Mouse (Mus musculus) CH12.LX (cell line): ENCODE measurements around the gene Mtx3. TPM values are rescaled to one million over a fixed set of nuclear protein-coding genes. Genes with fewer than 3 reads are reported as not detected.

Experiments
- DNase-seq: peaks from one replicate; pipeline ENCODE4 v3.0.0-alpha.2; 2013; ENCODE audit errors: extremely low read depth
- H3K27ac ChIP-seq: 2 replicates; pipeline ENCODE4 v1.5.1; 2012; ENCODE audit warnings: low read depth, mild to moderate bottlenecking, control low read depth, moderate library complexity; ENCODE audit not compliant: insufficient read depth
- H3K27me3 ChIP-seq: replicated peaks from 2 replicates; pipeline ENCODE3; 2012; ENCODE audit warnings: inconsistent platforms
- H3K36me3 ChIP-seq, 2 experiments: replicated peaks in 1 of 2; 2 replicates each; pipeline versions ENCODE3 to v1.6.1; 2012; ENCODE audit warnings: inconsistent platforms in 1 of 2, low read length in 1 of 2, mild to moderate bottlenecking in 1 of 2, mixed read lengths in 1 of 2, moderate library complexity in 1 of 2; ENCODE audit not compliant: control insufficient read depth in 1 of 2, insufficient read depth in 1 of 2
- H3K4me1 ChIP-seq, 2 experiments: 2 replicates each; pipeline ENCODE4 v1.6.1; 2012; ENCODE audit warnings: inconsistent platforms in 1 of 2, moderate library complexity in 1 of 2; ENCODE audit not compliant: insufficient read depth in 2 of 2, control insufficient read depth in 1 of 2
- H3K4me2 ChIP-seq: 2 replicates; pipeline ENCODE4 v1.6.1; 2012; ENCODE audit warnings: low read depth, mild to moderate bottlenecking, control low read depth; ENCODE audit not compliant: poor library complexity, insufficient read depth, severe bottlenecking
- H3K4me3 ChIP-seq, 3 experiments: fragments of 150-350 bp in 1 of 3; sonication (generic) in 1 of 3; replicated peaks in 1 of 3; 2 replicates each; pipeline versions ENCODE3 to v1.5.1; 2011 to 2012; ENCODE audit warnings: low read depth in 2 of 3, low read length in 2 of 3, mild to moderate bottlenecking in 2 of 3, moderate library complexity in 2 of 3, control low read depth in 1 of 3, improper control_type of control experiment in 1 of 3, inconsistent platforms in 1 of 3, mixed read lengths in 1 of 3; ENCODE audit not compliant: poor library complexity in 1 of 3
- H3K79me2 ChIP-seq: replicated peaks from 2 replicates; pipeline ENCODE4 v1.6.1; 2012; ENCODE audit warnings: mild to moderate bottlenecking, moderate library complexity; ENCODE audit not compliant: control insufficient read depth, poor library complexity, insufficient read depth, severe bottlenecking; ENCODE audit errors: extremely low read depth
- H3K9ac ChIP-seq: 2 replicates; pipeline ENCODE4 v1.6.1; 2012; ENCODE audit warnings: low read depth, mild to moderate bottlenecking, control low read depth, moderate library complexity; ENCODE audit not compliant: insufficient read depth
- H3K9me3 ChIP-seq: replicated peaks from 2 replicates; pipeline ENCODE3; 2012; ENCODE audit warnings: low read length, inconsistent platforms, mixed read lengths
- CHD1 ChIP-seq: IDR thresholded peaks from 2 replicates; pipeline ENCODE4 v1.6.1; 2012; ENCODE audit warnings: low read depth, low read length, improper control_type of control experiment, inconsistent platforms
- CTCF ChIP-seq, 2 experiments: IDR thresholded peaks in 1 of 2; conservative IDR thresholded peaks in 1 of 2; 2 replicates each; pipeline ENCODE4 v1.5.1; 2011 to 2012; ENCODE audit warnings: low read depth in 2 of 2, low read length in 2 of 2, improper control_type of control experiment in 1 of 2, inconsistent platforms in 1 of 2, mild to moderate bottlenecking in 1 of 2, moderate library complexity in 1 of 2
- E2F4 ChIP-seq: IDR thresholded peaks from 2 replicates; pipeline ENCODE4 v1.6.1; 2011; ENCODE audit warnings: low read depth, low read length, improper control_type of control experiment; ENCODE audit not compliant: insufficient replicate concordance
- ELF1 ChIP-seq: IDR thresholded peaks from 2 replicates; pipeline ENCODE4 v1.6.1; 2014; ENCODE audit warnings: low read depth, mild to moderate bottlenecking, inconsistent platforms, low read length, improper control_type of control experiment
- IRF4 ChIP-seq: IDR thresholded peaks from 2 replicates; pipeline ENCODE4 v1.6.1; 2014; ENCODE audit warnings: low read depth, mild to moderate bottlenecking, inconsistent platforms, low read length, improper control_type of control experiment
- JUN ChIP-seq: IDR thresholded peaks from 2 replicates; pipeline ENCODE4 v1.6.1; 2011; ENCODE audit warnings: low read depth, mild to moderate bottlenecking, low read length, improper control_type of control experiment, moderate library complexity; ENCODE audit not compliant: insufficient read depth
- KAT2A ChIP-seq: IDR thresholded peaks from 2 replicates; pipeline ENCODE4 v1.6.1; 2012; ENCODE audit warnings: low read length, improper control_type of control experiment, inconsistent platforms; ENCODE audit not compliant: insufficient replicate concordance
- MYC ChIP-seq: IDR thresholded peaks from 2 replicates; pipeline ENCODE4 v1.6.1; 2011; ENCODE audit warnings: low read depth, mild to moderate bottlenecking, improper control_type of control experiment, low read length
- NRF1 ChIP-seq: IDR thresholded peaks from 2 replicates; pipeline ENCODE4 v1.6.1; 2014; ENCODE audit warnings: low read depth, mild to moderate bottlenecking, inconsistent platforms, low read length, improper control_type of control experiment, moderate library complexity
- POLR2A ChIP-seq: IDR thresholded peaks from 2 replicates; pipeline ENCODE4 v1.6.1; 2011; ENCODE audit warnings: low read depth, mild to moderate bottlenecking, improper control_type of control experiment, low read length
- RAD21 ChIP-seq: IDR thresholded peaks from 2 replicates; pipeline ENCODE4 v1.6.1; 2011; ENCODE audit warnings: low read depth, mild to moderate bottlenecking, low read length, improper control_type of control experiment, moderate library complexity
- SIN3A ChIP-seq: IDR thresholded peaks from 2 replicates; pipeline ENCODE4 v1.6.1; 2012; ENCODE audit warnings: low read length, improper control_type of control experiment, inconsistent platforms
- SMC3 ChIP-seq: IDR thresholded peaks from 2 replicates; pipeline ENCODE4 v1.6.1; 2011; ENCODE audit warnings: low read depth, low read length, improper control_type of control experiment
- TBP ChIP-seq: conservative IDR thresholded peaks from 2 replicates; pipeline ENCODE4 v1.6.1; 2011; ENCODE audit warnings: low read depth, low read length, improper control_type of control experiment
- UBTF ChIP-seq: IDR thresholded peaks from 2 replicates; pipeline ENCODE4 v1.6.1; 2012; ENCODE audit warnings: low read depth, mild to moderate bottlenecking, inconsistent platforms, low read length, improper control_type of control experiment, moderate library complexity
- USF1 ChIP-seq: IDR thresholded peaks from 2 replicates; pipeline ENCODE4 v1.6.1; 2014; ENCODE audit warnings: low read depth, mild to moderate bottlenecking, inconsistent platforms, low read length, improper control_type of control experiment
- ZKSCAN1 ChIP-seq: IDR thresholded peaks from 2 replicates; pipeline ENCODE4 v1.6.1; 2012; ENCODE audit warnings: low read depth, inconsistent platforms, low read length, improper control_type of control experiment, borderline replicate concordance
- dilution Hi-C: fragments of 300-500 bp; cut with MboI; formaldehyde crosslinking; loops from 2 replicates; pipeline ENCODE4 v1.14.3; 2020; ENCODE audit warnings: low sequenced_read_pairs; ENCODE audit not compliant: extremely low pct_unique_long_range_greater_than_20kb, extremely low pct_ligation_motif_present
- in situ Hi-C: fragments of 300-500 bp; cut with MboI; formaldehyde crosslinking; loops from 3 replicates; pipeline ENCODE4 v1.14.3; 2019; ENCODE audit warnings: low sequenced_read_pairs, low pct_ligation_motif_present, low pct_unique_long_range_greater_than_20kb, mixed read lengths
- polyA plus RNA-seq: library from polyadenylated mRNA; unstranded; fragments of >175 nt; gene quantifications from 2 replicates; pipeline ENCODE4 v1.2.1, GENCODE M21; 2012; ENCODE audit warnings: low read depth; ENCODE audit not compliant: insufficient read length
- total RNA-seq, 2 experiments: library from RNA; depleted of rRNA; stranded (reverse); fragments of 300-350 nt in 1 of 2; fragments of >200 nt in 1 of 2; gene quantifications; 2 replicates each; pipeline ENCODE4 v1.2.3; 2012 to 2014

Mtx3 gene
- total and polyA plus RNA-seq, 3 experiments = 7.1 to 17.3 (median 10.9) TPM

DNA sequence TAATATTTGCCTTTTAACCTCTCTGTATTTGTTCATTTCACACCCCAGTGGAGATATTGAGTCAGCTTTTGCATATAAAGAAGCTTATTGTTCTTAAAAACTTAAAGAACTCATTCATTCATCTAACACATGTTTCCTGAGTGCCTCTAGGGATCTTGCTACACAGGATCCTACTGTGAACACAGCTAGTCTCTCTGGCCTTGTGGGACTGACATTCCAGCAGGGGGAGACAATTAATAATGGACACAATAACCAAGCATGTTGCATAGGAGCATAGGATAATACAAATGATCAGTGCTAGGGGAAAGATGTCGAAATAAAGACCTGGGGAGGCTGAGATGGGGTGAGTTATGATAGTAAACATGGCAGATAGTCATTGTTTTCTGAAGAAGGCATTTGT is 22.1 kb downstream of the Mtx3 start:
- Histone ChIP-seq H3K4me3 (no peak overlapping the region), H3K4me1 (no peaks in the 10 kb centered on the region)
- in situ Hi-C loops = no loop called here

DNA sequence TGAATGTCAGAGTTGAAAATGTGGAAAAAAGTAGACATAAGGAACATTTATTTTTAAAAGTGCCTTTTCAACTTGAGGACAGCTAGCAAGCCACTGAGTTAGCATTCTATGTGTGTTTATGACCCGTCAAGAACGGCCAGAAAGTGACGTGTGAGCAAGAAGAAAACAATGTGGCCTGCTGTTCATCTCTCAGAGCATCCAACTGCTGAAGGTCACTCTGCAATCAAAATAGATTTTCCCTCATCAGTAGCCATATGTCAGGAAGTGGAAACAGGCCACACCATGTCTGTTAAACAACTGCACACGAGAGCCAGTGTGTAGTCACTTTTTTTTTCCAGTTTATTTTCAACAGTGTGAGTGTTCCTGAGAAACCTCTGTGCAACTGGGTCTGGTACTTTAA is 35.0 kb downstream of the Mtx3 start:
- H3K27me3 ChIP-seq = no peaks in the 10 kb centered on the region
- dilution Hi-C loops (no loop called here), in situ Hi-C loops (no loop called here)
- no peak for TF ChIP-seq TBP
- no peak for TF ChIP-seq ELF1
- TF ChIP-seq NRF1 = no peak
- TF ChIP-seq CHD1 = no peak
- TF ChIP-seq USF1 = no peak
- TF ChIP-seq JUN = no peak
- TF ChIP-seq SIN3A = no peak
- H3K9ac ChIP-seq = no peak overlapping the region
- no peak for DNase-seq
- no peaks in the 10 kb centered on the region for H3K79me2 ChIP-seq
- H3K9me3 ChIP-seq = no peaks in the 10 kb centered on the region
- H3K4me3 ChIP-seq = no peak overlapping the region
- no peaks in the 10 kb centered on the region for H3K36me3 ChIP-seq
- H3K4me2 ChIP-seq = no peak overlapping the region
- no peak overlapping the region for H3K27ac ChIP-seq
- no peaks in the 10 kb centered on the region for H3K4me1 ChIP-seq

More for the DNA sequence above, 22.1 kb downstream of the Mtx3 start:
- H3K27me3 ChIP-seq = no peaks in the 10 kb centered on the region
- H3K4me2 ChIP-seq = no peak overlapping the region
- no peaks in the 10 kb centered on the region for H3K79me2 ChIP-seq
- TF ChIP-seq CTCF (conservative IDR thresholded peaks at IDR 0.05 in 1 of 2, IDR thresholded peaks at IDR 0.05 in 1 of 2; ENCODE audit: low read depth in 2 of 2, low read length in 2 of 2) (peak in 1 of 2 experiments; percentile 47; a peak in 2 of 4 replicates), RAD21 (peak; percentile 39), SMC3 (peak; percentile 31), ZKSCAN1 (no peak)
- H3K9ac ChIP-seq = no peak overlapping the region
- DNase-seq = no peak
- H3K27ac ChIP-seq = no peak overlapping the region
- H3K36me3 ChIP-seq = no peaks in the 10 kb centered on the region
- dilution Hi-C loops = no loop called here
- no peaks in the 10 kb centered on the region for H3K9me3 ChIP-seq

DNA sequence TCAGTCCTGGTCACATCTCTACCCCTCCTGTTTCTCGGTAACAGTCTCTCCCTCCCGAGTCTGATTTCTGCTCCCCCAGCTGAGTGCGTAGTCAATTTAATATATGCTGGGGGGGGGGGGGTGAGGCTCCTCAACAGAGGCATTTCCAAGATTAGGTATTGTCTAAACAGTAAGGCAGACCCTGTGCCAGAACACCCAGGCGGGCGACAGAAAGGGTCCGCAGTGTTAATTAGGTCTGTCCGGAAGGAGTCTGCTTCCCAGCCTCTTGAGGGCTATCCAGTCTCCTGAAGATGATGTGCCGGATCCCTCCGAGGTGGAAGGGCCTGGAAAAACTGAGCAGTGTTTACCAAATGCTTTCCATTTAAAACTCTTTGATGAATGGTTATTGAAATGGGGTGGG is 35.4 kb downstream of the Mtx3 start:
- H3K27me3 ChIP-seq = no peaks in the 10 kb centered on the region
- DNase-seq = no peak
- no peaks in the 10 kb centered on the region for H3K36me3 ChIP-seq
- no peak overlapping the region for H3K27ac ChIP-seq
- in situ Hi-C loops = no loop called here
- no peak overlapping the region for H3K4me3 ChIP-seq
- H3K79me2 ChIP-seq = no peaks in the 10 kb centered on the region
- TF ChIP-seq MYC (no peak), UBTF (no peak), RAD21 (no peak), E2F4 (no peak), POLR2A (no peak), ELF1 (no peak), IRF4 (no peak), KAT2A (no peak), TBP (no peak), CHD1 (no peak)
- dilution Hi-C loops = no loop called here
- no peak overlapping the region for H3K9ac ChIP-seq
- no peak overlapping the region for H3K4me2 ChIP-seq
- H3K9me3 ChIP-seq = no peaks in the 10 kb centered on the region
- H3K4me1 ChIP-seq = no peaks in the 10 kb centered on the region
